Mouse (Mus musculus) 416B (cell line): ENCODE measurements at regions not wholly inside any gene's neighbourhood (a gene's known extent, or its start where the extent isn't known, plus 50 kb on each side); places are given as distances from the start of the nearest gene placed in this dataset.
"Not testable (repeated sequence)": the region's sequence is repeated elsewhere in the genome, so short reads cannot be mapped to it uniquely, and the experiment has no call there.

Experiments
- DNase-seq: peaks from one replicate; pipeline ENCODE4 v3.0.0; 2011; ENCODE audit warnings: low read depth

DNA sequence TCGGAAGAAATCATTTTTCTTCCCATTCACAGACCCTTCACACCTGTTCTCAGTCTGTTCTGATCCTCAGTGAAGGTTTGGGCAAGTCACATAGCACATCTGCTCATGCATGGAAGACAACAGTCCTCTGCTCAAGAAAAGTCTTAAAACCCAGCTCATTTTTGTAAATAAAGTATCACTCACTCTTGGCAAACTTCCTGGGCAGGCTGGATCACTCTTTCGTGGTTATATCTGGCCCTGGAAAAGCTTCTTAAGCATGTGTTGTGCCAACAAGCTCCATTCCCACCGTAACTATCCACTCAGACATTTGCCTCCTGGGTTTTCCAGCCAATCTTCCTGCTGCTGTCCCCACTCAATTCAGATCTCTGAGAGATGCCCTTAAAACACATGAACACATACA lies 103.2 kb upstream of the Cep85l start:
- DNase-seq = no peak

DNA sequence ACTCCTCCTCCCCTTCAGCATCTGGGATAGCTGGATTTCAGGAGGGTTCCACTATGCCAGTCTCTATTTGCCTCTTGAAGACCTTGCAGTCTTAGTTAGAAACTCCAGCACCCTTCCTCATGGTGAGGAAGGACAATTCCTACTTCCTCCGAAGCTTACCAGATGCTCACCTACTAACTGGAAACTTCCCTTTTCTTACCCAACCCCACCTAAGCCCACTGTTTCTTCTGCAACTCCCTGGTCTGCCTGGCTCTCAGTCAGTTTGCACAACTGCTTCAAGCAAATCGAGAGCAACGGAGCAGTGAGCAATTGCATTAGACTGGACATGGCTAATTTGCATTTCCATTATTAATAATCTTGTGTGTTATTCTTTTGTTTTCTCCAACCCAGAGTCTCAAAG lies 90.5 kb upstream of the Cep85l start:
- no peak for DNase-seq

DNA sequence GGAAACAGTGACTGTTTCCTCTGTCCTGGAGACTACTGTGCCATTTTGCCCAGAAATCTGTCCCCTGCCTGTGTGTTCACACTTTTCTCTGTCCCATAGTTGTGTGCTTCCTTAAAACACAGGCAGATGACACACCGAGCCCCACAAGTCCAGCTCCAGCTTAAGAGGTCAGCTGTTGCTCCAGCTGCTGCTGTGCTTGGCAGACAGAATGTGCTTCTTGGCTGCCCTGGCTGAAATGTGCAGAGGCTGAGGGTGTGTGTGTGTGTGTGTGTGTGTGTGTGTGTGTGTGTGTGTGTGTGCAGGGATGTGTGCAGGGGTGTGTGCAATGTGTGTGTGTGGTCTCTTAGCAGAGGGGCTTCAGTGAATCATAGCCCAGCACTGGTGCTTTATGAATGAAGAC lies 89.9 kb upstream of the Cep85l start:
- DNase-seq = no peak

DNA sequence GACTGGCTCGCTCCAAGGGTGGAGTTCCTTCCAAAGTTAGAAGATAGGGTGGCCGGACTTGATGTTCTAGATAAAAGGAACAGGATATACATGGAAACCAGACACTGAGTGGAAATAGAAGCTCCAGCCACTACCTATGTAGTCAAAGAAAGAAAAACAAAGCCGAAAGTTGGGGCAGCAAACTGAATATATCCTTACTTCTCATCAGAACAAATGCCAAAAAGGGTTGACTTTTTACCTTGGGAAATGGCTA lies 88.5 kb upstream of the Cep85l start:
- DNase-seq = no peak

DNA sequence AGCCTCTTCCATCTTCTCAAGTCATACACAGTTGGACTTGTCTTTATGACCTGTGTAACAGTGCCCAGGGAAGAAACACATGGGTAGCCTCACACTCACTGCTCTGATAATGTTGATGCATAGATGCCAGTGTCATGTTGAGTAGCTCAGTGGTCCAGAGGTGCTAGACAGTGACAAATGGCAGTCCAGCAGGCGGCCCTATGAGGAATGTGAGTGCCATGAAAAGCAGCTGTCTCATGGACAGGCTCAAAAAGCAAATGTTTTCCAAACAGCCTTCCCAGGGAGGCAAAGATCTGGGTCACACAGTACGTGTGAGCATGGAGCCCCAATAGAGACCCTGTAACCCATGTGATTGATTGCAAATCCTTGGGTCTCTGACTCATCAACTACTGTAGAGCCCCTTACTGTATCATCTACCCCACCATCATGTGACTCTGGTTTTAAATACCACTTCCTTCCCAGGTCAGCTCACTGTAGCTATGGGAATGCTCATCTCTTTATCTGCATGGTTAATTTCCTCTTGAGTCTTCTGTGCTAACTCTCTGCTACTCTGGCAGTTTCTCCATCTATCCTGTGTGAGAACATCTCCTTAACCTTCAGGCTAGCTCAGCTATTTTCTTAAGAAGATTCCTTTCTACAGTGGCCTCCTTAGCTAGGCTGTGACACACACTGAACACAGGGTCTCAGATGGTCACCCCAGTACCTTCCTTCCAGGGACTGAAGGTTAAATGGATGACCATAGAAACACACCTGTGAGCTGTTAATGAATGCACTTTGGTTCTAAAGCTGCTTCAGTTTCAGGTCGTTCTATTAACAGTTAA lies 87.9 kb upstream of the Cep85l start:
- peak; percentile 21 for DNase-seq

DNA sequence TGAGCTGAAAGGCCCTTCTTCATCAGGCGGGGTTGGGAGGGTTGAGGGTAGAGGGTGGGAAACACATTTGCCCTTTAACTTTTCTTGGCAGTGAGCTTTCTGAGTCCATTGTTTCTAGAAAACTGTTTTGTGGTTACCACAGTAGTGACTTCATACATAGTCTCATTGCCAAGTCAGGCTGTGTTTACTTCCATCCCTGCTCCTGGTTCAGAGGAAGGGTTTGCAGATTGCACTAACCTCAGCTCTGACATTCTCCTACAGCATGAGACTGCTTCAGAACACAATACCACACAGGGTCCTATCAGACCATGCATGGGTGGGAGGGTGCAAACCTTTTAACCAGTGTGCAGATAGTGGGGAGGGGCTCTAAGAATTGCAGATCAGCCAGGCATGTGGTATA lies 87.1 kb upstream of the Cep85l start:
- no peak for DNase-seq

DNA sequence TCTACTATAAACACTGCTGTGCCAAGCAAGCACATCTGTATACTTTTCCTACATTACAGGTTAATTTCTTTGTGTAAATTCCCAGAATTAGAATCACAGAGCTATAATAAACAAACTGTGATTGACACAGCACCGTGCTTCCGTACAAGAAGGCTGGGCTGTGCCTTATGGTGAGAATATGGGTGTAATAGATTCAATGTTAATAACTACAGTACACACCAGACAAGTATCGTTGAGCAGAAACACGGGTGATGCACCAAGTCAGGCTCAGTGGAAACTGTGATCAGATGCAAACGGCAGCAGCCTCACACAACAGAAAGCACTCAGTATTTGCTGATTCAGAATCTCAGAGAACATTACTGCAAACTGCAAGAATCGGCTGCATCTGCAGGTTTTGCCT lies 86.5 kb upstream of the Cep85l start:
- no peak for DNase-seq

DNA sequence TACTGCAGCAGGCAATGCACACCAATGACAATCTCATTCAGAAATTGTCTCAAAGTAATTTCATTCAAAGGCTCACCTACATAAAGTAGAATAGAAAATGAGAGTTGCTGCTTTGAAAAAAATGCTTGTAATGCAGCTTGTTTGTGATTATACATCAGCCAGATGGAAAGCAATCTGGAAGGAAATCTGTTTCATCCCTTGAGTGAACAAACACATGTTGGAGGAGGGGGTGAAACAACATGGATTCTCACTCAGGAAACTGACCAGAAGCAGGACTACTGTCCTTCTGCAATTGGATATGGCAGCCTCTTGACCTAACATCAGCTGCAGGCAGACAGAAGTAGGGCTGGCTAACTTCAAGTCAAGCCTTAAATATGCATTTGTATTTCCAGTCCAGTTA lies 84.8 kb upstream of the Cep85l start:
- DNase-seq = no peak

DNA sequence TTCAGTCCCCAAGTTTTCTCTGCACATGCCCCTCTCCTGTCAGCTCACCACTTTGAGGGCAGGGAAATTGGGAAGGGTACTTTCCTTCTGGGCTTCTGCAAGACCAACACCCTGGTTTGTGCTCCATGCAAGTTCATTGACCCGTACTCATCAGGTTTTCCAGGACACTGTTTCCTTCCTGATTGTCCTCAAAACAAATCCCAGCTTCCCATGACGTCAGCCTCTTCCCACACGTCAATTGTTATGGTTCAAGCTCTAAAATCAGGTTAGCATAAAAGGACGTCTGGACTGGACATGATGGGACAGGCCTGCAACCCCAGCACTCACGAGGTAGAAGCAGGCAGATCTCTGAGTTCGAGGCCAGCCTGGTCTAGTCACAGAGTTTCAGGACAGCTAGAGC lies 84.3 kb upstream of the Cep85l start:
- no peak for DNase-seq

- DNase-seq = no peak
These were observed 83.7 kb upstream of the Cep85l start for GRCm38 (mm10) chr10:53463471-53463870.

DNA sequence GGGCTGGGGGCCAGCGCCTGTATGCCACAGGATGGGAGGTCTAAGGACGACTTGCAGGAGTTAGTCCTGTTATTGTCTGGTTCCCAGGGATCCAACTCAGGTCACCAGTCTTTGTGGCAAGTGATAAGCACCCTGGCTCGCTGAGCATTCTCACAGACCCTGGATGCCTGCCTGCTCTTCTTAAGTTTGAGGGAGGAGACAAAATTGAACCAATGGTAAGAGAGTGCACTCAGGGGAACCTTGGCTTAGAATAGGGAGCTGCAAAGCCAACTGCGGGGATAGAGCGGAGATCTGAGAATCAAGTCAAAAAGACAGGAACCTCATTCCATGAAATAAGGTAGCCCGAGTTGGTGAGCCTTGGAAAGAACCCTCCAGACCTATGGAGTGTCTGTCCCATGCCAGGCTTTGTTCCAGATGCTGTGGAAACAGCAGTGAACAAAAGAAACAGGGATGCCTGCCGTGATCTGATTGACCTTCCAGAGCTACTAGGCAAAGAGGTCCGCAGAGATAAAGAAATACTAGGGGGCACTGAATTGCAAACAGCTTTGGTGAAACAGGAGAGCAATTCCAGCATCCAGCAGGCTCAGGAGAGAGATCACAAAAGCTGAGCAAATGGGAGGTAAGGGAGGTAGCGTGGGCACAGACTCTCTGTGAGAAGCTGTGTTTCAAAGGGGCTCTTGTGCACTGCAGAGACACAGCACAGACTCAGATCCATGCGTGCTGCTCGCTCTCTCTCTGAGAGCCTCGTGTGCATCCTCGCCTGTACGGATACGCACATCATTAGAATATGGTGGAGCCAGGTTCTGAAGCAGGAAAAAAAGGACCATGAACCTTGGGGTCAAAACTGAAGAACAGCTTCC lies 82.9 kb upstream of the Cep85l start:
- DNase-seq = no peak

- peak; percentile 59 for DNase-seq
These were observed 81.5 kb upstream of the Cep85l start for GRCm38 (mm10) chr10:53461070-53461781.

GRCm38 (mm10) chr10:53459706-53460105 lies 80.0 kb upstream of the Cep85l start:
- DNase-seq = not testable (repeated sequence)

DNA sequence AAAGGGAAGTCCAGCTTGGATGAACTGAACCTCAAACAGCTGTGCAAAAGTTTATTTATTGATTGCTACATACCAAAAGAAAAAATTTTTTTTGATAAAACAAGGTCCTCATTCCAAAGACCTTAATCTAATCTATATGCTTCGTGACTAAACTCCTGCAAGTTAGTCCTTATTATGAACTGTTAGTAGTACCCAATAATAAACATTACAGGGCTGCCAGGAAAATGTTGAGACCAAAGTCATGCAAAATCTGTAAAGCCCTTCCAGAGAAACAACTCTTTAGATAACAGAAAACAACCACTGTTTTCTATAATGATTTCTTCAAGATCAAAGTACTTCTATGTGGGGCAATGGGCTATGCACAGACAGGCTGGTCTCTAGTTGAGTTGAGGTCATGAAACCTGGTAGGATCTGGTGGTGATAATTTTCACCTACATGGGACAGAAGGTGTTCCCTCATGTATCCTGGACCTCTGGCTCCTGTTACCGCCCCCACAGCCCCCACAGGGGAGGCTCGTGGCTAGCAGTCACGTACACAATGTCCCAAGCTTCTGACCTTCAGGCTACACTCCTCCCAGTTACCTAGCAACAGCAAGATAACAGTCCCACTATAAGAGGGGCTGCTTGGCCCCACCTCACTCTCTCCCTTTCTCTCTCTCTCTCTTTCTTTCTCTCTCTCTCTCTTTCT lies 76.4 kb upstream of the Cep85l start:
- DNase-seq = no peak

DNA sequence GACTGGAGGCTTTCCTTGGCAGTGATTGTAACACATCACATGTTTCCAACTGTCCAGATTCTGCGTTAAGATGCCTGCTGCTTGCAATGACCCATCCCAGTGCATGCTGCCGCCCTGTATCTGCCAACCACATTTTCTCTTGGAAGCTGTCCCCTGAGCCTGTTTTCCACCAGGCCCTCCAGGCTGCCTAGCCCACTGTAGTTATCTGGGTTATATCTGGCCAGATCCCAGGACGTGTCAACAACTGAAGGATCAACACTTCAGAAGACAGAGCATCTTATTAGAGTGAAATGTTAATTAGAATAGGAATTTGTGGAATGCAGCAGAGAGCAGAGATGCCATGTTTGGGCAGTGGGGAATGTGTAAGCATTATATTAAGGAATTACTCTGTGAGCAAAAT lies 65.0 kb upstream of the Cep85l start:
- no peak for DNase-seq

- no peak for DNase-seq
These were observed 63.7 kb upstream of the Cep85l start for GRCm38 (mm10) chr10:53443443-53443842.

DNA sequence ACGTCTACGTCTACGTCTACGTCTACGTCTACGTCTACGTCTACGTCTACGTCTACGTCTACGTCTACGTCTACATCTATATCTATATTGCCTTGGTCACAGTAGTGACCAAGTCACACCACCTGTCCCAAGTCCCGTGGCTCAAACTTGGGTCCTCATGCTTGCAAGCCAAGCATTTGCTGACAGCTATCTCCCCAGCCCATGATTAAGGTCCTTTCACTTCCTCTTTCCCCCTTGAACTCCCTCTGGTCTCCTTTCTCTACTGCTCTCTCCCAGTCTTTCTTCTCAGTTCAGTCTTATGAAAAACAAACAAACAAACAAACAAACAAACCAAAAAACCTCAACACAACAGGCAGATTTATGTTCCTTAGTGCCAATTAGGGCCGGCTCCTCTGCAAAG lies 63.2 kb upstream of the Cep85l start:
- DNase-seq = no peak

DNA sequence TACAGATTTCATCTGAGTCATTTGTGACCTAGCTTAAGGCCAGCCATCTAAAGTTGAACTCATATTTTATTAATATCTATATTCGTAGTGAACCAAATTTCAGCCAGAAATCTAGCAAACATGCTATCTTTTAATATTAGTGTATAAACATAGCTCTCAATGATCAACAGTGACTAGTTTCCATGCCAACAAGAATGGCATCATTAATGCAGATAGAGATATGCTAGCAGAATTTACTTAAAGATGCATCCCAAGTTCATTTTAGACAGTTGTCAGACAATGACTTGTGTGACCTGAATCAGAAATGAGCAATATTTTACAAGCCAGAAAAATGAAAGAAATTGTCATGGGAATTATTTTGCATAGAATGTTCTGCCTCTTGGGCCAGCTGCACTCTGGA lies 60.5 kb upstream of the Cep85l start:
- no peak for DNase-seq

- DNase-seq = no peak
These were observed 58.6 kb upstream of the Cep85l start for GRCm38 (mm10) chr10:53438388-53438787.

DNA sequence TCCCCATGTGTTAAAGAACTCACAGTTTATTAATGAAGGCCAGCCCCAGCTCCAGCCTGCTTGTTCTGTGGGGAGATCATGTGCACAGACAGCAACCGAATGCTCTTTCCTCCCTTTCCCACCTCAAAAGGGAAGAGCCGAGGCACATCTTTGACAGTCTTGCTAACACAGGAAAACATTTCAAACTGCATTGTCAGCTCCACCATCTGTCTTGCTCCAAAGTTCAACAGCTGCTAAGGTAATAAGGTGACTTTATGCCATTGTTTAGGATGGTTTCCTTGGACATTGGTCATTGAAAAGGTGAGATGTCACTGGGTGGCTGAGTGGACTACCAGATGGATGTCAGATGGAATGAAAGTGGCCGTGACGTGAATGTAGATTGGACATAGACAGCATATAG lies 58.0 kb upstream of the Cep85l start:
- no peak for DNase-seq

DNA sequence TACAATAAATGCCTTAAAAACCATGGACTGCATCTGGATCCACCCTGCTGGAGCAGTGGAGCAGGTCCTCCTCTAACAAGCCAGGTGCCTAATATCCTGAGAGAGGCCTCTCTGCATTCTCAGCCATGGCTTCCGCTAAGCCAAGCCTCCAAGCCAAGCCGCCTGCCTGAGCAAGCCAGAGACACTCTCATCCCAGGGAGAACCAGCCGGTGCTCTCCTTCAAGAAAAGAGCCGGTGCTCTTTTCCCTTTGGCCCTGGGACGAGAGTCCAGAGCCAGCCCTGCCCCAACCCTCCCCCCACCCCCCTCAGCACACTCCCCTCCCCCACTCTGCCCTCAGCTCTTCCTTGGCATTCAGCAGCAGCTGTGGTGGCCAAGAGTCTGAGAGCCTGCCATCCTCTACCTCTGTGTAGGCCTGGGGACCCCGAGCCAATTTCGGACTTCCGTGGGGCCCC lies 56.3 kb upstream of the Cep85l start:
- DNase-seq = no peak

DNA sequence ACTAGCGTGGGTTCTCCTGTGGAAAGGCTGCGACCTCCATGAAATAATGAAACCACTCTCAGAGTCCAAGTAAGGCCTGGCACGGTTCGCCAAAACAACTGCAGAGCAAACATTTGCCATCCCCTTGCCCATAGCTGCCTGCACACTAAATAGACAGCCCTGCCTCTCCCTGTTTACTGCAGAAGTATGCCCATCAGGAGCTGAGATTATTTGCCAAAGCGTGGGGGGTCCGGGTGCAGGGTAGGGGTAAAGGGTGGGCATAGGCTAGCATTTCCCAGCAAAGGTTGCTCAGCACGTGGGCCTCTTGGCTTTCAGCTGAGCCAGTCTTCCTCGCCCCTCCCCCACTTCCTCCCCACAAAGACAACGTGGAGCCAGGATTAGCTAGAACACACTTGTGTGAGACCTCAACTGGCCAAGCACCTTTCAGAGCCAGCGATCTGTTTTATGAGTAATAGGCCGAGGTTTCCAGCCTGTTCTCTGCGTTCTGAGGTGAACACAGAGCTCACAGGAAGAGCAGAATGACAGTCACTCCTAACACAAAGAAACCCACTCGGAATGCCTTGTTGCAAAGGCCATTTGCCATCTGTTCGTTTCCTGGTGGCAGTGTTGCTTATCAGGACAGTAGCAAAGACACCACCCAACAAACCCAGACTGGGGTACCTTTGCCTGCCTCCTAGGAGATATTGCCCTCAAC lies 55.6 kb upstream of the Cep85l start:
- no peak for DNase-seq
